Mouse (Mus musculus): Measurements from ENCODE around the gene Bin2. TPM values are rescaled to one million over a fixed set of nuclear protein-coding genes. Genes with fewer than 3 reads are reported as not detected.

Gene Bin2
- polyA plus RNA-seq, 1 experiment from 2014 or later: 16.2 TPM

DNA sequence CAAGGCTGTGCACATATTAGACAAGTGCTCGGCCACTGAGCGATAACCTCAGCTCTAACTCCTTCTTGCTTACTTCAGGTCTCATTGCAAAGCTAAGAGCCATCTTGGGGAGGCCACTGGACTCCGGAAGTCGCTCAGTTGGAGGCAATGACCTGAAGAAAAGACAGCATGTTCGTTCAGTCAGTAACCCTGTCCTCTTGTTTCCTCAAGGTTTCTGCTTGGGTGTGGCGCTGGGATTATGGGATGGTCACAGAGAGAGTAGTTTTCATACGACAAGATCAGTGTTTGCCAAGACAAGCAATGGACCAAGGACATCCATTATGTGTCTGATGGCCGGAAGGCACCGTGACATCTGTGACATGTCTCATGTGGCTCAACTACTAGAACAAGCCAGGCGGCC is 5.2 kb upstream of the Bin2 start:
- H3K36me3 ChIP-seq (replicated peaks; ENCODE audit: insufficient read depth, low read length): no peaks in the 10 kb centered on the region
- H3K4me1 ChIP-seq (ENCODE audit: insufficient read depth): peaks cover 43% of the 10 kb centered on the region
- H3K27me3 ChIP-seq (ENCODE audit: insufficient read depth, low read length): no peaks in the 10 kb centered on the region
- no peak for ATAC-seq
- no peak overlapping the region for H3K4me3 ChIP-seq (ENCODE audit: low read depth, low read length)
- H3K4me2 ChIP-seq (ENCODE audit: low read depth, low read length): no peak overlapping the region
- H3K9me3 ChIP-seq (ENCODE audit: low read length): no peaks in the 10 kb centered on the region
- DNase-seq: no peak
- no peak overlapping the region for H3K9ac ChIP-seq (replicated peaks)
- peak overlapping the region; percentile 79 for H3K27ac ChIP-seq (ENCODE audit: low read depth)
- TF ChIP-seq CTCF (IDR thresholded peaks at IDR 0.05; ENCODE audit: low read depth): no peak
- no peak for TF ChIP-seq EP300 (IDR thresholded peaks at IDR 0.05; ENCODE audit: low read depth)
- 62% methylated on average over 10 of the region's 10 CpGs for WGBS (ENCODE audit: insufficient replicate concordance)

DNA sequence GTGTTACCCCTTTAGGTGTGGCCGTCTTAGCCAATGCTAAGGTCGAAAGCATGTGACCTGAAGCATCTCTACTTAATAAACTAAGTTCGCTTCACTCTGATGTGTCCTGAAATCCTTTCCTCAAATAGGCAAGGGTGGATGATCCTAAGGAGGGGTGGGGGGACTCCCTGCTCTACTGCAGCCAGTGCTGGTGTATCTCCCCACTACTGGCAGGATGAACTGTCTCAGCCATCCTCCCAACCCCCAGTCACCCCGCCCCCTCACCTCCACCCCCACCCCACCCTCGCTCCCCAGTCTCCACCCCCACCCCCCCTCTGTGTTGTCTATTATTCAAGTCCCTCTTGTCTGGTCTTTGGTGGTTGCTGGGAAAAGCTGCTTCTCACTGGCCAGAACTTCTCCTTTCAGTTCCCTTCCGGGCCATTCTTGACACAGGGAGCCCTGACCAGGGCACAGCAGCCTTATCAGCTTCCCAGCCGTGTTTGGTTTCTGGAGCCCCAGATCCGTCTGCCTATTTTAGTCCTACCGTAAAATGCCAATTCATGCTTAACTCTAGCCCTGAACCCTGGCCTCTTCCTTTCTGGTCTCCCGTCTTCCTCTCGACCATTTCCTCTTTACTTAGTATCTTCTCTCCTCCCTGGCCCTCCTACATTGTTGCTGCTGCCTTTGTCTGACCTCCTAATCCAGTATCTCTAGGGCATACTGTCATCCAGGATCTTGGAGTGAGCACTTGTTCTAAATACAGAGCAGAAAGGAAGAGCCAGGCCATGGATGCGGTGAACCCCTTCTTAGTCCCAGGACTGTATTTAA is 4.4 kb upstream of the Bin2 start:
- peak overlapping the region; percentile 19 for H3K4me2 ChIP-seq (ENCODE audit: low read depth, low read length)
- peak; percentile 58 for DNase-seq
- WGBS (ENCODE audit: insufficient replicate concordance): 17% methylated on average over 11 of the region's 12 CpGs

DNA sequence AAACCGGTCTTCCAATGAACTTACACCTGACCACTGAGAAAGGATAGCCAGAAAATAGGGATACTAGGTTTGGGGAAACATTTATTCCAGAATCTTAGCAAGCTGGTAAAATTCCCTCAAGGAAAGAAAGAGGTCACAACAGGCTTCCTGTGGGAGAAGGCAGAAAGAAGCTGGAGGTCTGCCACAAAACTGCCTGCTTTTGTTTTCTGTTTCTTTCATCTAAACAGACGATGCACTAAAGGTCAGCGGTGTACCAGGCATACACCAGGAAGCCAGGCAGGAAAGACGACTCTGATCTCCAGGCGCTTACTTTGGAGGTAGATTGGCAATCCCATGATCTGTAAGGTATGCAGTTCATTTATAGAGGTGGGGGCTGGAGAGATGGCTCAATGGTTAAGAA is 1.5 kb upstream of the Bin2 start:
- Histone ChIP-seq H3K27me3 (ENCODE audit: insufficient read depth, low read length) (no peaks in the 10 kb centered on the region), H3K36me3 (replicated peaks; ENCODE audit: insufficient read depth, low read length) (no peaks in the 10 kb centered on the region), H3K27ac (ENCODE audit: low read depth) (no peak overlapping the region), H3K4me2 (ENCODE audit: low read depth, low read length) (no peak overlapping the region), H3K9me3 (ENCODE audit: low read length) (no peaks in the 10 kb centered on the region), H3K4me3 (ENCODE audit: low read depth, low read length) (no peak overlapping the region), H3K9ac (replicated peaks) (no peak overlapping the region), H3K4me1 (ENCODE audit: insufficient read depth) (peaks cover 43% of the 10 kb centered on the region)
- DNase-seq (no peak), ATAC-seq (no peak)
- TF ChIP-seq EP300 (IDR thresholded peaks at IDR 0.05; ENCODE audit: low read depth) (no peak), CTCF (IDR thresholded peaks at IDR 0.05; ENCODE audit: low read depth) (no peak)
- 86% methylated on average over 5 of the region's 5 CpGs for WGBS (ENCODE audit: insufficient replicate concordance)

More for the DNA sequence above, 4.4 kb upstream of the Bin2 start:
- H3K27ac ChIP-seq (ENCODE audit: low read depth): peak overlapping the region; percentile 79
- no peak overlapping the region; the same call in 1 of the 2 replicates for H3K9ac ChIP-seq (replicated peaks)
- H3K27me3 ChIP-seq (ENCODE audit: insufficient read depth, low read length): no peaks in the 10 kb centered on the region
- ATAC-seq: peak; percentile 80
- H3K4me1 ChIP-seq (ENCODE audit: insufficient read depth): peaks cover 43% of the 10 kb centered on the region
- H3K4me3 ChIP-seq (ENCODE audit: low read depth, low read length): no peak overlapping the region
- TF ChIP-seq EP300 (IDR thresholded peaks at IDR 0.05; ENCODE audit: low read depth) (peak; percentile 49), CTCF (IDR thresholded peaks at IDR 0.05; ENCODE audit: low read depth) (no peak)
- H3K36me3 ChIP-seq (replicated peaks; ENCODE audit: insufficient read depth, low read length): no peaks in the 10 kb centered on the region
- no peaks in the 10 kb centered on the region for H3K9me3 ChIP-seq (ENCODE audit: low read length)

DNA sequence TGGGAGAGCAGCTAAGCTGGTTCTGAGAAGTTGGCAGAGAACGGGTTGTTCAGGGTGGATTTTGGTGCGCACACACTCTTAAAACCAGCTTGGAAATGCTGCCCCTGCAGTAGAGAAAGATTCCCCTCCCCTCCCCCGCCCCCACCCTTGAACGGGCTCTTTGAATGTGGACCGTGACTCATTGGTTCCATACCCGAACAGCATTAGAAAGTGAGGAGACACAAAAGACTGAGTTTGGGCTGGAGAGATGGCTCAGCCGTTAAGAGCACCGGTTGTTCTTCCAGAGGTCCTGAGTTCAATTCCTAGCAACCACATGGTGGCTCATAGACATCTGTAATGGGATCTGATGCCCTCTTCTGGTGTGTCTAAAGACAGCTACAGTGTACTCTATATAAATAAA is 651 bp upstream of the Bin2 start:
- TF ChIP-seq EP300 (IDR thresholded peaks at IDR 0.05; ENCODE audit: low read depth) (no peak), CTCF (IDR thresholded peaks at IDR 0.05; ENCODE audit: low read depth) (no peak)
- Histone ChIP-seq H3K4me3 (ENCODE audit: low read depth, low read length) (no peak overlapping the region), H3K4me1 (ENCODE audit: insufficient read depth) (peaks cover 41% of the 10 kb centered on the region), H3K9me3 (ENCODE audit: low read length) (no peaks in the 10 kb centered on the region), H3K27ac (ENCODE audit: low read depth) (no peak overlapping the region), H3K36me3 (replicated peaks; ENCODE audit: insufficient read depth, low read length) (no peaks in the 10 kb centered on the region), H3K27me3 (ENCODE audit: insufficient read depth, low read length) (no peaks in the 10 kb centered on the region), H3K4me2 (ENCODE audit: low read depth, low read length) (no peak overlapping the region; the same call in 1 of the 2 replicates), H3K9ac (replicated peaks) (no peak overlapping the region)
- DNase-seq: no peak
- 76% methylated on average over 8 of the region's 8 CpGs for WGBS (ENCODE audit: insufficient replicate concordance)
- no peak for ATAC-seq

DNA sequence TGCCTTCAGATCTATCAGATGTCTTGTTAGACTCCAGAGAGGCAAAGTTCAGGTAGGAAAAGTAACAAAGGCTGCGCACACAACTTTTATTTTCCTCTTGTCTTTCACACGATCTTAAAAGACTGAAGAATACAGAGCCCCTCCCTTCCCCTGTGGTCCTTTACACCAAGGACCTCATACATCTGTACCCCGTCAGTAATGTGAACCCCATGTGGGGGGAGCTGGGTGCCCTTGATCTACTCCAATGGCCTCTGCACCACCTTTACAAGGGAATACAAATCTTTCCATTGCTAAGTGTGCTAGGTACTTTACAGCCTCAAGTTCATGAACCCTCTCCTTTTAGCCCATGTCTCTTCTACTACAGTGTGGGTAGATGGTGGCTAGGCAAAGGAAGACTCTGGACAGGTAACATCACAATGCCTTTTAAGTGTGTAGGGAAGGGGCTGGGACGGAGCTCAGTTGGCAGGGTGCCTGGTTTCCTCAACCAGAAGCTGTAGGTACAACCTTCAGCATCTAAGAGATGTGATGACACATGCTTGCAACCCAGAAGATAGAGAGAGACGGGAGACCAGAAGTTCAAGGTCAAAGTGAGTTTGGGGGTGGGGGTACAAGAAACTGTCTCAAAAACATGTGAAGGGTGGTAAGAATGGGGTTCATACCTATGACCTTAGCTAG is 1.3 kb downstream of the Bin2 start:
- Histone ChIP-seq H3K9ac (replicated peaks) (peak overlapping the region; percentile 16; the same call in 1 of the 2 replicates), H3K4me1 (ENCODE audit: insufficient read depth) (peaks cover 35% of the 10 kb centered on the region), H3K27ac (ENCODE audit: low read depth) (peak overlapping the region; percentile 52), H3K4me2 (ENCODE audit: low read depth, low read length) (peak overlapping the region; percentile 71), H3K9me3 (ENCODE audit: low read length) (no peaks in the 10 kb centered on the region), H3K27me3 (ENCODE audit: insufficient read depth, low read length) (no peaks in the 10 kb centered on the region), H3K4me3 (ENCODE audit: low read depth, low read length) (peak overlapping the region; percentile 52), H3K36me3 (replicated peaks; ENCODE audit: insufficient read depth, low read length) (no peaks in the 10 kb centered on the region)
- TF ChIP-seq CTCF (IDR thresholded peaks at IDR 0.05; ENCODE audit: low read depth) (no peak), EP300 (IDR thresholded peaks at IDR 0.05; ENCODE audit: low read depth) (no peak)
- DNase-seq (no peak), ATAC-seq (no peak)
- 51% methylated on average over 5 of the region's 5 CpGs for WGBS (ENCODE audit: insufficient replicate concordance)

DNA sequence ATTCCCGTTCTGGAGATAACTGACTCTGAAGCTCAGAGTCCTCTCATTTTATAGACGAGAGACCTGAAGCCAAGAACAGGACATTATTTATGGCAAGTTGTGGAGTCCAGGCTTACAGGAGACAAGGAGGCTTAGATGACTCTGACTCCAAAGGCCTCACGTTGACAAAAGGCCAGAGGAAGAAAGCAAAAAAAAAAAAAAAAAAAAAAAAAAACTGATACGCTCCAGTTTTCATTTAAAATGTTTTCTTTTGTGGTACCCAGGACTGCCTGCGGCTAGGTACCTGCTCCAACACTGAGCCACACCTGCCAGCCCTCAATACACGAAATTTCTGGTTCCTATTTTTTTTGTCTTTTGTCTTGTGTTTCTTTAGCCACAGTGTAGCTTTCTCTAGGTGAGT is 1.9 kb downstream of the Bin2 start:
- WGBS (ENCODE audit: insufficient replicate concordance): 29% methylated on average over 6 of the region's 6 CpGs
- ATAC-seq (no peak), DNase-seq (no peak)
- H3K4me2 ChIP-seq (ENCODE audit: low read depth, low read length): peak overlapping the region; percentile 71
- H3K4me3 ChIP-seq (ENCODE audit: low read depth, low read length): peak overlapping the region; percentile 52
- no peaks in the 10 kb centered on the region for H3K36me3 ChIP-seq (replicated peaks; ENCODE audit: insufficient read depth, low read length)
- H3K27ac ChIP-seq (ENCODE audit: low read depth): peak overlapping the region; percentile 70
- H3K9me3 ChIP-seq (ENCODE audit: low read length): no peaks in the 10 kb centered on the region
- H3K9ac ChIP-seq (replicated peaks): peak overlapping the region; percentile 41; the same call in 1 of the 2 replicates
- H3K4me1 ChIP-seq (ENCODE audit: insufficient read depth): peaks cover 32% of the 10 kb centered on the region
- H3K27me3 ChIP-seq (ENCODE audit: insufficient read depth, low read length): no peaks in the 10 kb centered on the region
- no peak for TF ChIP-seq CTCF (IDR thresholded peaks at IDR 0.05; ENCODE audit: low read depth)
- TF ChIP-seq EP300 (IDR thresholded peaks at IDR 0.05; ENCODE audit: low read depth): no peak
